Mouse (Mus musculus): ENCODE results near the gene Ppara.

- TF ChIP-seq CTCF (IDR thresholded peaks at IDR 0.05; ENCODE audit: borderline replicate concordance, insufficient read depth, low read length) = no peak
- no peak for TF ChIP-seq POLR2A (IDR thresholded peaks at IDR 0.05; ENCODE audit: low read depth, low read length)
Measured at GRCm38 (mm10) chr15:85742608-85743007, 7.8 kb downstream of the Ppara start.
